Mouse (Mus musculus) limb, embryonic 10.5 days (tissue): ENCODE measurements around the gene Ksr1. TPM values are rescaled to one million over a fixed set of nuclear protein-coding genes. Genes with fewer than 3 reads are reported as not detected.
A peak's percentile ranks its signal among the peaks of the same experiment; 100 is the strongest.

Source experiments
- DNase-seq: peaks from one replicate; pipeline ENCODE4 v3.0.0-alpha.2; 2017; ENCODE audit warnings: low spot score
- H3K27ac ChIP-seq: fragments of 300-500 bp; sonication (generic); 2 replicates; pipeline ENCODE4 v1.5.1; 2016; ENCODE audit warnings: mild to moderate bottlenecking
- H3K27me3 ChIP-seq: fragments of 300-500 bp; sonication (generic); 2 replicates; pipeline ENCODE4 v1.6.1; 2016; ENCODE audit warnings: low read depth, mild to moderate bottlenecking; ENCODE audit not compliant: poor library complexity, severe bottlenecking
- H3K36me3 ChIP-seq: fragments of 300-500 bp; sonication (generic); 2 replicates; pipeline ENCODE4 v1.6.1; 2016; ENCODE audit warnings: mild to moderate bottlenecking, moderate library complexity
- H3K4me1 ChIP-seq: fragments of 300-500 bp; sonication (generic); 2 replicates; pipeline ENCODE4 v1.6.1; 2016
- H3K4me3 ChIP-seq: fragments of 300-500 bp; sonication (generic); 2 replicates; pipeline ENCODE4 v1.5.1; 2016; ENCODE audit warnings: mild to moderate bottlenecking, moderate library complexity
- H3K9me3 ChIP-seq: fragments of 300-500 bp; sonication (generic); replicated peaks from 2 replicates; pipeline ENCODE4 v1.6.1; 2016; ENCODE audit warnings: mild to moderate bottlenecking
- WGBS: fragments of 180-500 bp; shearing (Covaris S2); methylation state at CpG from one replicate; pipeline ENCODE4 v1.1.7; 2016; 5-methylcytosine and 5-hydroxymethylcytosine counted together
- polyA plus RNA-seq: library from polyadenylated mRNA; unstranded; fragments of >200 nt; fragmentation: Nextera tagmentation; extraction: Ambion mirVana; gene quantifications from 2 replicates; pipeline ENCODE4 v1.2.1, GENCODE M21; 2016

Gene Ksr1
- polyA plus RNA-seq, 1 experiment from 2014 or later: 1.3 TPM

DNA sequence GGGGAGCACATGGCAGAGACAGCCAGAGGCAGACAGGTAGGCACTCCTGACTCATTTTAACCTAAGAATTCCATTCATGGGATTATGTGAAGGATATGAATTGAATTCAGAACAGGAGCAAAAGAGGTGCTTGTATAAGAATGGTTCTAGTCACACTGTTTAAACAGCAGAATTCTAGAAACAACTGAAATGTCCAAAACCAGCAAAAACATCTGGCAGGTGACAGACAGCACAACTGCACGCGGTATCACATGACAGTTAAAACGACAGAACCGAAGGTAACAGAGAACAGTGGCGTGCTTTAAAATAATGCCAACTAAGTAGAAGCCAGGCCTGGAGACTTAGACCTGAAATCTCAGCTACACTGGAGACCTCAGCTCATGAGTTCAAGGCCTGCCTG, 13.2 kb downstream of the Ksr1 start:
- Histone ChIP-seq H3K27ac (no peak overlapping the region), H3K4me1 (peaks cover 18% of the 10 kb centered on the region), H3K9me3 (no peaks in the 10 kb centered on the region), H3K4me3 (no peak overlapping the region), H3K36me3 (0 out of 2 replicates have a peak, but pooled peaks cover 2% of the 10 kb centered on the region), H3K27me3 (no peaks in the 10 kb centered on the region)
- DNase-seq: no peak
- 88% methylated on average over 5 of the region's 5 CpGs for WGBS

- Histone ChIP-seq H3K9me3 (no peaks in the 10 kb centered on the region), H3K4me3 (no peak overlapping the region), H3K27ac (no peak overlapping the region), H3K4me1 (peaks cover 18% of the 10 kb centered on the region), H3K27me3 (no peaks in the 10 kb centered on the region), H3K36me3 (0 out of 2 replicates have a peak, but pooled peaks cover 3% of the 10 kb centered on the region)
- DNase-seq: no peak
- WGBS: 57% methylated on average over 9 of the region's 9 CpGs
Observed at GRCm38 (mm10) chr11:79131949-79132411, 14.2 kb downstream of the Ksr1 start.

- Histone ChIP-seq H3K9me3 (no peaks in the 10 kb centered on the region), H3K36me3 (0 out of 2 replicates have a peak, but pooled peaks cover 3% of the 10 kb centered on the region), H3K4me3 (no peak overlapping the region), H3K27ac (no peak overlapping the region), H3K4me1 (peaks cover 8% of the 10 kb centered on the region; the same call in 1 of the 2 replicates), H3K27me3 (no peaks in the 10 kb centered on the region)
- no peak for DNase-seq
- 85% methylated on average over 13 of the region's 13 CpGs for WGBS
Observed at GRCm38 (mm10) chr11:79129388-79130356, 16.5 kb downstream of the Ksr1 start.

DNA sequence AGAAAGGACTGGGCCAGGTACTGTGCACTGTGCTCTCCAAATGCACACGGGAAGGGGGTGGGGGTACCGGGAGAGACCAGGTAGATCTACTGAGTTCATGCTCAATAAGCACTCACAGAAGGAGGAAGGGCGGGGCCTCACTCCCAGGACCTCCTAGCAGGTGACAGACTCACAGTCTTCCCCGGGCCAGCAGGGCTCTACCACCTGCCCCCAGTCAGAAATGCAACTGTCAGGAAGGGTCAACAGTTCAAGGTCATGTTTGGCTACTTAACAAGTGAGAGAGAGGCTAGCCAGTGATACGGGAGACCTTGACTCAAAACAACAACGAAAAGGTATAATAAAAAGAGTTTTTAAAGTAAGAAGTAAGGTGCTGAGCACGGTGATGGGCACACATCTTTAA, 18.0 kb downstream of the Ksr1 start:
- Histone ChIP-seq H3K9me3 (no peaks in the 10 kb centered on the region), H3K4me3 (no peak overlapping the region), H3K27ac (no peak overlapping the region), H3K27me3 (no peaks in the 10 kb centered on the region), H3K36me3 (0 out of 2 replicates have a peak, but pooled peaks cover 3% of the 10 kb centered on the region), H3K4me1 (peaks cover 10% of the 10 kb centered on the region; the same call in 1 of the 2 replicates)
- DNase-seq: no peak
- WGBS: 91% methylated on average over 7 of the region's 7 CpGs

- no peak for DNase-seq
- WGBS: 82% methylated on average over 3 of the region's 3 CpGs
Observed at GRCm38 (mm10) chr11:79126963-79127362, 19.2 kb downstream of the Ksr1 start.

GRCm38 (mm10) chr11:79125775-79126174, 20.4 kb downstream of the Ksr1 start:
- no peak for DNase-seq
- Histone ChIP-seq H3K9me3 (no peaks in the 10 kb centered on the region), H3K4me3 (no peak overlapping the region), H3K36me3 (0 out of 2 replicates have a peak, but pooled peaks cover 3% of the 10 kb centered on the region), H3K27ac (no peak overlapping the region), H3K4me1 (peaks cover 8% of the 10 kb centered on the region; the same call in 1 of the 2 replicates), H3K27me3 (no peaks in the 10 kb centered on the region)
- 86% methylated on average over 8 of the region's 8 CpGs for WGBS

More at GRCm38 (mm10) chr11:79126963-79127362, 19.2 kb downstream of the Ksr1 start:
- Histone ChIP-seq H3K4me3 (no peak overlapping the region), H3K36me3 (0 out of 2 replicates have a peak, but pooled peaks cover 3% of the 10 kb centered on the region), H3K9me3 (no peaks in the 10 kb centered on the region), H3K27me3 (no peaks in the 10 kb centered on the region), H3K27ac (no peak overlapping the region), H3K4me1 (0 out of 2 replicates have a peak, but pooled peaks cover 5% of the 10 kb centered on the region)

GRCm38 (mm10) chr11:79122556-79122955, 23.7 kb downstream of the Ksr1 start:
- 87% methylated on average over 10 of the region's 10 CpGs for WGBS
- Histone ChIP-seq H3K9me3 (no peaks in the 10 kb centered on the region), H3K27me3 (no peaks in the 10 kb centered on the region), H3K36me3 (no peaks in the 10 kb centered on the region), H3K27ac (no peak overlapping the region), H3K4me1 (peaks cover 19% of the 10 kb centered on the region), H3K4me3 (no peak overlapping the region)
- DNase-seq: no peak

GRCm38 (mm10) chr11:79120087-79120486, 26.1 kb downstream of the Ksr1 start:
- Histone ChIP-seq H3K9me3 (no peaks in the 10 kb centered on the region), H3K27me3 (no peaks in the 10 kb centered on the region), H3K27ac (no peak overlapping the region), H3K36me3 (no peaks in the 10 kb centered on the region), H3K4me1 (peaks cover 29% of the 10 kb centered on the region), H3K4me3 (no peak overlapping the region)
- no peak for DNase-seq
- WGBS: 80% methylated on average over 3 of the region's 3 CpGs

GRCm38 (mm10) chr11:79118918-79119377, 27.3 kb downstream of the Ksr1 start:
- H3K27ac ChIP-seq: no peak overlapping the region
- 85% methylated on average over 5 of the region's 5 CpGs for WGBS
- H3K36me3 ChIP-seq: no peaks in the 10 kb centered on the region
- no peak for DNase-seq
- no peaks in the 10 kb centered on the region for H3K9me3 ChIP-seq
- peaks cover 32% of the 10 kb centered on the region for H3K4me1 ChIP-seq
- no peaks in the 10 kb centered on the region for H3K27me3 ChIP-seq
- H3K4me3 ChIP-seq: no peak overlapping the region

GRCm38 (mm10) chr11:79116665-79117064, 29.5 kb downstream of the Ksr1 start:
- WGBS: 39% methylated on average over 9 of the region's 9 CpGs
- Histone ChIP-seq H3K9me3 (no peaks in the 10 kb centered on the region), H3K4me1 (peaks cover 36% of the 10 kb centered on the region)

DNA sequence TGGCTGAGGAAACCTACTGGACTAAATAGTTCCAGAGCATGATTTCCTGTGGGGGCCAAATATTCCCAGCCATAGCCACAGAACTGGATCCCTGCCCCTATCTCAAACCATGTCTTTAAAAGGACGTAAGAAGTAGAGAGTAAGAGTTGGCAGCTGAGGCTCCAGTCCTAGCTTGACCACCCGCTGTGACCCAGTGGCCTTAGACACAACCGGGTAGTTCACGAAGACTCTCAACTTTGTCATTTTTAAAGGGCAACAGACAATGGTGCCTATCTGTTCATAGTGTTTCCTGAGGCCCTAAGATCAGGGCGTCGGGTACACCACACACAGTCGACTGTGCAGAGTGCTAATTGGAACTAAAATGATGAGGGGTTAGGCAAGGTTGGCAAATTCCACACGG, 30.5 kb downstream of the Ksr1 start:
- Histone ChIP-seq H3K9me3 (no peaks in the 10 kb centered on the region), H3K4me3 (no peak overlapping the region), H3K27me3 (no peaks in the 10 kb centered on the region), H3K4me1 (peaks cover 32% of the 10 kb centered on the region), H3K36me3 (no peaks in the 10 kb centered on the region), H3K27ac (no peak overlapping the region)
- no peak for DNase-seq
- 89% methylated on average over 8 of the region's 8 CpGs for WGBS

More at GRCm38 (mm10) chr11:79116665-79117064, 29.5 kb downstream of the Ksr1 start:
- H3K27me3 ChIP-seq: no peaks in the 10 kb centered on the region
- no peak for DNase-seq
- no peak overlapping the region for H3K4me3 ChIP-seq
- no peak overlapping the region; the same call in 1 of the 2 replicates for H3K27ac ChIP-seq
- H3K36me3 ChIP-seq: no peaks in the 10 kb centered on the region

GRCm38 (mm10) chr11:79114061-79114460, 32.1 kb downstream of the Ksr1 start:
- 60% methylated on average over 6 of the region's 6 CpGs for WGBS
- Histone ChIP-seq H3K4me3 (no peak overlapping the region), H3K27me3 (no peaks in the 10 kb centered on the region), H3K36me3 (no peaks in the 10 kb centered on the region), H3K27ac (peak overlapping the region; percentile 42; the same call in 1 of the 2 replicates), H3K4me1 (peaks cover 28% of the 10 kb centered on the region), H3K9me3 (no peaks in the 10 kb centered on the region)
- DNase-seq: no peak

DNA sequence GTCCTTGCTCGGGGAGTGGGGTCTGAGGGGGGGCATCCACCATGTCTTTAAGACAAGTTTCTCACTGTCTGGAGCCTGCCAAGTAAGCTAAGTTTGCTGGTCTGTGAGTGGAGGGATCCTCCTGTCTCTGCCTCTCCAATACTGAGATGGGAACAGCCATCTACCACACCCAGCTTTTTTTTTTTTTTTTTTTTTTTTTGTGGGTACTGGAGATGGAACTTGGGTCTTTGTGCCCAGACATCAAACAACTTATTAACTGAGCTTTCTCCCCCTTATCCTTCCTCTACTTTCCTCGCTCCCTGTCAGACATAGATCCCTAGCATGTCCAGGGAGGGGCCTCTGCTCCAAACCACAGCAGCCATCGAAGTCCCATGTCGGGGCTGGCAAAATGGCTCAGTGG, 32.8 kb downstream of the Ksr1 start:
- WGBS: 87% methylated on average over 4 of the region's 4 CpGs
- no peak overlapping the region for H3K4me3 ChIP-seq

More for the DNA sequence above, 32.8 kb downstream of the Ksr1 start:
- Histone ChIP-seq H3K9me3 (no peaks in the 10 kb centered on the region), H3K27me3 (no peaks in the 10 kb centered on the region), H3K36me3 (no peaks in the 10 kb centered on the region), H3K27ac (peak overlapping the region; percentile 42; the same call in 1 of the 2 replicates), H3K4me1 (peaks cover 22% of the 10 kb centered on the region)
- DNase-seq: no peak
